Mouse (Mus musculus) pancreas, adult 10 weeks (tissue): ENCODE results near the gene Prpf39. TPM values are rescaled to one million over a fixed set of nuclear protein-coding genes. Genes with fewer than 3 reads are reported as not detected.

Experiments
- polyA plus RNA-seq: library from polyadenylated mRNA; stranded (reverse); fragments of 350-450 nt; fragmentation: Illumina TruSeq; extraction: RNeasy Lipid Tissue Mini Kit (QIAGEN cat#74804); gene quantifications from one replicate; pipeline ENCODE4 v1.2.3, GENCODE M21; 2015; ENCODE audit warnings: low read depth, low replicate concordance; ENCODE audit not compliant: insufficient read depth

Gene Prpf39
- polyA plus RNA-seq = 18.5 TPM

GRCm38 (mm10) chr12:65036190-65036870 is at the start of gene Prpf39:
Prpf39 (plus strand) TSS chr12:65036333.

GRCm38 (mm10) chr12:65073611-65074178 is 37.6 kb downstream of the Prpf39 start, which contains the start of gene Fkbp3:
Fkbp3 (minus strand) TSS chr12:65074007.

GRCm38 (mm10) chr12:65075085-65075732 is 39.1 kb downstream of the Prpf39 start, which contains the start of gene Fancm:
Fancm (plus strand) TSS chr12:65075603.

Other genes starting within 250 kb of the Prpf39 start
- gene Gm527, start 118.4 kb upstream of the Prpf39 start, polyA plus RNA-seq = 3.6 TPM
- gene Klhl28, start 70.8 kb upstream of the Prpf39 start, polyA plus RNA-seq = 2.5 TPM
- 4.4 TPM for gene Togaram1, start 70.5 kb upstream of the Prpf39 start, polyA plus RNA-seq
- gene Fkbp3, start 37.7 kb downstream of the Prpf39 start, polyA plus RNA-seq = 19.5 TPM
- 3.1 TPM for gene Fancm, start 39.3 kb downstream of the Prpf39 start, polyA plus RNA-seq
- gene Mis18bp1, start 136.3 kb downstream of the Prpf39 start, polyA plus RNA-seq = not detected
- gene Wdr20rt, start 189.2 kb downstream of the Prpf39 start, polyA plus RNA-seq = not detected